10 mouse cellular contexts compared by ENCODE assay signal in genomic region chr2:148114600-148114999, GRCm38 (mm10).
DNase-seq lines count a peak whose midpoint lies in the region; ATAC-seq lines count a peak whose summit lies in the region.
"Had no signal": no experiment of that assay in that cellular context is flagged by ENCODE, and none has a peak within 500 bp of the region (broad histone marks: within the 10 kb centered on the region; RNA-seq: fewer than 3 reads in every experiment).

No protein-coding gene starts in this region.

- no peak overlapping the region for H3K27ac ChIP-seq in heart, embryonic 12.5 days (ENCODE audit: poor library complexity, severe bottlenecking)
- H3K27ac ChIP-seq in heart, embryonic 10.5 days = no peak overlapping the region
- H3K27ac ChIP-seq in forebrain, embryonic 12.5 days = no peak overlapping the region
- H3K27ac ChIP-seq in liver, embryonic 13.5 days = no peak overlapping the region
- no peak overlapping the region for H3K27ac ChIP-seq in neural tube, embryonic 12.5 days
- H3K27ac ChIP-seq: kidney, postnatal 0 days had no signal

- no peak overlapping the region for H3K9ac ChIP-seq in heart, embryonic 12.5 days
- no peak overlapping the region for H3K9ac ChIP-seq in forebrain, embryonic 12.5 days
- no peak overlapping the region for H3K9ac ChIP-seq in liver, embryonic 13.5 days
- H3K9ac ChIP-seq in neural tube, embryonic 12.5 days = no peak overlapping the region

- H3K4me2 ChIP-seq in heart, embryonic 12.5 days = no peak overlapping the region
- H3K4me2 ChIP-seq in forebrain, embryonic 12.5 days = no peak overlapping the region
- no peak overlapping the region for H3K4me2 ChIP-seq in liver, embryonic 13.5 days
- H3K4me2 ChIP-seq in neural tube, embryonic 12.5 days (replicated peaks) = no peak overlapping the region

- H3K27me3 ChIP-seq in heart, embryonic 12.5 days (replicated peaks) = no peaks in the 10 kb centered on the region
- no peaks in the 10 kb centered on the region for H3K27me3 ChIP-seq in heart, embryonic 10.5 days (ENCODE audit: insufficient read depth, poor library complexity, severe bottlenecking)
- no peaks in the 10 kb centered on the region for H3K27me3 ChIP-seq in forebrain, embryonic 12.5 days
- no peaks in the 10 kb centered on the region for H3K27me3 ChIP-seq in liver, embryonic 13.5 days
- no peaks in the 10 kb centered on the region for H3K27me3 ChIP-seq in neural tube, embryonic 12.5 days (replicated peaks)

- H3K36me3 ChIP-seq in heart, embryonic 12.5 days = no peaks in the 10 kb centered on the region
- no peaks in the 10 kb centered on the region for H3K36me3 ChIP-seq in heart, embryonic 10.5 days
- no peaks in the 10 kb centered on the region for H3K36me3 ChIP-seq in forebrain, embryonic 12.5 days (replicated peaks)
- no peaks in the 10 kb centered on the region for H3K36me3 ChIP-seq in liver, embryonic 13.5 days
- H3K36me3 ChIP-seq in neural tube, embryonic 12.5 days = no peaks in the 10 kb centered on the region

- H3K4me1 ChIP-seq in heart, embryonic 12.5 days (replicated peaks) = peaks cover 17% of the 10 kb centered on the region
- peaks cover 24% of the 10 kb centered on the region for H3K4me1 ChIP-seq in heart, embryonic 10.5 days
- no peaks in the 10 kb centered on the region for H3K4me1 ChIP-seq in forebrain, embryonic 12.5 days
- H3K4me1 ChIP-seq in liver, embryonic 13.5 days (replicated peaks) = no peaks in the 10 kb centered on the region
- H3K4me1 ChIP-seq in neural tube, embryonic 12.5 days = no peaks in the 10 kb centered on the region

- 0 out of 2 replicates have a peak, but pooled peaks have one; percentile 44 for ATAC-seq in heart, embryonic 12.5 days (ENCODE audit: insufficient number of reproducible peaks, low FRiP score)
- peak; percentile 90 for ATAC-seq in forebrain, embryonic 12.5 days (ENCODE audit: low FRiP score)
- peak; percentile 68; the same call in 1 of the 2 replicates for ATAC-seq in liver, embryonic 13.5 days (ENCODE audit: low read depth)
- peak; percentile 90 for ATAC-seq in neural tube, embryonic 12.5 days (ENCODE audit: low FRiP score, low read depth)
- ATAC-seq in CD4-positive, CD25-positive, alpha-beta regulatory T cell, adult 4 months = no peak

- H3K9me3 ChIP-seq in heart, embryonic 12.5 days (replicated peaks) = no peaks in the 10 kb centered on the region
- no peaks in the 10 kb centered on the region for H3K9me3 ChIP-seq in heart, embryonic 10.5 days
- H3K9me3 ChIP-seq in forebrain, embryonic 12.5 days = no peaks in the 10 kb centered on the region
- no peaks in the 10 kb centered on the region for H3K9me3 ChIP-seq in liver, embryonic 13.5 days (replicated peaks)
- no peaks in the 10 kb centered on the region for H3K9me3 ChIP-seq in neural tube, embryonic 12.5 days

- H3K4me3 ChIP-seq in heart, embryonic 12.5 days = no peak overlapping the region
- no peak overlapping the region for H3K4me3 ChIP-seq in heart, embryonic 10.5 days
- no peak overlapping the region for H3K4me3 ChIP-seq in forebrain, embryonic 12.5 days (replicated peaks)
- no peak overlapping the region for H3K4me3 ChIP-seq in liver, embryonic 13.5 days (replicated peaks)
- H3K4me3 ChIP-seq in neural tube, embryonic 12.5 days = no peak overlapping the region

- 35% methylated on average over 4 of the region's 4 CpGs for whole genome bisulfite sequencing in heart, embryonic 12.5 days
- WGBS in heart, embryonic 10.5 days = 41% methylated on average over 4 of the region's 4 CpGs
- WGBS in forebrain, embryonic 12.5 days = 24% methylated on average over 4 of the region's 4 CpGs
- WGBS in liver, embryonic 13.5 days (ENCODE audit: insufficient replicate concordance) = 22% methylated on average over 4 of the region's 4 CpGs
- 26% methylated on average over 4 of the region's 4 CpGs for WGBS in neural tube, embryonic 12.5 days

- no peak for DNase-seq in heart, embryonic 10.5 days (ENCODE audit: low spot score)
- peak; percentile 2 for DNase-seq in liver, embryonic 13.5 days
- DNase-seq in layer of hippocampus, postnatal 14 days (ENCODE audit: low spot score in 2 of 2) = no peak
- DNase-seq in layer of hippocampus, adult 18-20 months (ENCODE audit: low spot score in 2 of 2) = no peak
- DNase-seq: B cell, adult 2 months had no signal
